Mouse (Mus musculus): ENCODE results near the gene Chrnd. TPM values are rescaled to one million over a fixed set of nuclear protein-coding genes. Genes with fewer than 3 reads are reported as not detected.

Gene Chrnd
- total and polyA plus RNA-seq, 2 experiments from 2014 or later: not detected

DNA sequence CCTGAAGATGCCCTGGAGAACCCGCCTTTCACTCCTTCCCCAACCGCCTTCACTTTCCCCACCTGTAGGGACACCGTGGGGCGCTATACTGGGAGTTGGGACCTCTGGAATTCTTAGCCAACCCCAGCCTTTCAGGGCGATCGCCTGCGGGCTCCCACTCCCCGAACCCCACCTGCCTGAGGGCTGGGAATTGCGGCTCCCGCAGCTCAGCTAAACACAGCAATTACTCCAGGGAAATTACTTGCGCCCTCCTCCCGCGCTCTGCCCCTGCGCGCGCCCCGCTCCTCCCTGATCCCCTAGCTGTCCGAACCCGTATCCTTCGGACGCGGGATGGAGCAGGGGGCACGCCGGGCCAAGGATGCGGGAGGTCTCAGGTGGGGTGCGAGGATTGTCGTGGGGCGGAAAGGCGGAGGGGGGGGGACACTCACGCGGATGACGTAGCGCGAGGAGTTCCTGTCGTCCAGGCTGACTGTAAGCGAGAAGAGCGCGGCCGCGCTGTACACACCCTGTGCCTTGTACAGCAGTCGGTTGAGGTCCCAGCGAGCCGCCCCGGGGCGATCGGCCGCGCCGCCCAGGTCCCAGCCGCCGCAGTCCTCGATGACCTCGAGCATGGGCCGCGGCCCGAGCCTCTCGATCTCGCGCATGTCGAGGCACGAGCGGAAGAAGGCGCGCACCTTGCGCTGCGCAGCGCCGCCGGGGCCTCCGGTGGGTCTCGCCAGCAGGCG, 36.5 kb upstream of the Chrnd start:
- Histone ChIP-seq H3K9ac (replicated peaks; ENCODE audit: low read depth, low read length) (no peak overlapping the region), H3K36me3 (replicated peaks; ENCODE audit: control insufficient read depth, insufficient read depth, low read length) (no peaks in the 10 kb centered on the region), H3K4me1 (ENCODE audit: control insufficient read depth, insufficient read depth) (no peaks in the 10 kb centered on the region), H3K4me3 (ENCODE audit: low read depth, low read length) (peak overlapping the region; percentile 42), H3K9me3 (replicated peaks; ENCODE audit: control insufficient read depth, low read length) (no peaks in the 10 kb centered on the region), H3K4me2 (ENCODE audit: low read depth, low read length) (peak overlapping the region; percentile 55), H3K27me3 (ENCODE audit: control insufficient read depth, insufficient read depth, low read length) (peaks cover 98% of the 10 kb centered on the region), H3K27ac (ENCODE audit: low read depth) (no peak overlapping the region)
- no peak for ATAC-seq (ENCODE audit: insufficient read depth, low read depth)
- 2% methylated on average over 70 of the region's 72 CpGs for WGBS
- DNase-seq (ENCODE audit: low spot score): no peak
- TF ChIP-seq EP300 (IDR thresholded peaks at IDR 0.05; ENCODE audit: low read depth) (no peak), CTCF (IDR thresholded peaks at IDR 0.05; ENCODE audit: low read depth) (no peak)

DNA sequence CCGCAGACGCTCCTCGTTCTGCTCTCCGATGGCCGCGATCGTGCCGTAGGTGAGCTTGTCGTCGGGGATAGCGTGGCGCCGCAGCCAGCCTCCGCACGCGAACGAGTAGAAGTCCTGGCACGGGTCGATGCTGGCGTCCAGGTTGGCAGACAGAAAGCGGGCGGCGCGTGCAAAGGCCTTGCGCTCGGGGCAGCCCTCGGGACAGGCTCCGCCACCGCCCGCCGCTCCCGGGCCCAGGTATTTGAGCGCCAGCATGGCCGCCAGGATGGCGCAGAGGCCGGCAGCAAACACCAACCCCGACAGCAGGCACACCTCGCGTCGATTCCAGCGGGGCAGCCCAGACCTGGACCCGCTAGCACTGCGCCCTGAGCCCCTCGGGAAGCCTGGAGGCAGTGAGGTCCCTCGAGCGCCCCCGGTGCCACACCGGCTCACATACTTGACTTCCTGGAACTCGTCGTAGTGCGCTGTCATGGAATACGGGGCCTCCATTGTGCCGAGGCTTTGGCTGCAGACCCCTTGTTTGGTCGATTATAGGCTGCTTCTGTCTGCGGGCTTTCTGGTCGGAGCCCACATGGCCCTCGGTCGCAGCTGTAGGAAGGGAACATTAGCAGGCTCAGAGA, 35.8 kb upstream of the Chrnd start:
- H3K27me3 ChIP-seq (ENCODE audit: control insufficient read depth, insufficient read depth, low read length): peaks cover 91% of the 10 kb centered on the region
- DNase-seq (ENCODE audit: low spot score) (no peak), ATAC-seq (ENCODE audit: insufficient read depth, low read depth) (no peak)

DNA sequence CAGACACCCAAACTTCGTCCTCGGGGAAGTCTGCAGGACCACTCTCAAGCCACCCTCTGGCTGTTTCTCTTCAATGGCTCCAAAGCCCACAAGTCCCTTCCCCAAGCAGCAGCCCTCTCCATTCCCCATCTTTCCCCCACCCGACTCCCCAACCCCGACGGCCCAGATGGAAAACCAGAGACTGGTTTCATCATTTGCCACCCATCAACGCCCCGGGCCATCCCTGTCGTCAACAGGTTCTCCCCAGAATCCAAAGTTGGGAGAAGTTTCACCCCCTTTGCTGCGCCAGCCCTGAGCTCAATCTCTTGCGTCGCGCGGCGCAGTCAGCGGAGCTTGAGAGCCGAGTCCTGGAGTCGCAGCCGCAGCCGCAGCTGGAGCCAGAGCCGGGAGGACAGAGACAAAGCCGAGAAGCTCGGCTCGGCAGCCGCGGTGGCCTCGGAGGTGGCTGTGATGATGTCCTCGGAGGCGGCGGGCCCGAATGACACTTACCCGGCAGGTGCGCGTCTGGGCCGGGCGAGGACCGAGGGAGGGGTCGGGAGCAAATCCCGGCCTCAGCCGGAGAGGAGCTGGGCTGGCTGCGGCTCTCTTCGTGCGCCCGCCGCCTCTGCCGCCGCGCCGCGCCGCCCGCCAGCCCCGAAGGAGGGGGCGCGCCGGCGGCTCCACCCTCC, 34.7 kb upstream of the Chrnd start:
- Histone ChIP-seq H3K4me2 (ENCODE audit: low read depth, low read length) (peak overlapping the region; percentile 55), H3K27me3 (ENCODE audit: control insufficient read depth, insufficient read depth, low read length) (peaks cover 84% of the 10 kb centered on the region), H3K4me3 (ENCODE audit: low read depth, low read length) (peak overlapping the region; percentile 30), H3K9ac (replicated peaks; ENCODE audit: low read depth, low read length) (no peak overlapping the region), H3K9me3 (replicated peaks; ENCODE audit: control insufficient read depth, low read length) (no peaks in the 10 kb centered on the region), H3K4me1 (ENCODE audit: control insufficient read depth, insufficient read depth) (no peaks in the 10 kb centered on the region), H3K36me3 (replicated peaks; ENCODE audit: control insufficient read depth, insufficient read depth, low read length) (no peaks in the 10 kb centered on the region), H3K27ac (ENCODE audit: low read depth) (no peak overlapping the region)
- ATAC-seq (ENCODE audit: insufficient read depth, low read depth) (no peak), DNase-seq (ENCODE audit: low spot score) (no peak)
- TF ChIP-seq CTCF (IDR thresholded peaks at IDR 0.05; ENCODE audit: low read depth) (no peak), EP300 (IDR thresholded peaks at IDR 0.05; ENCODE audit: low read depth) (no peak)
- 1% methylated on average over 39 of the region's 56 CpGs for WGBS

More for the DNA sequence above, 35.8 kb upstream of the Chrnd start:
- Histone ChIP-seq H3K4me3 (ENCODE audit: low read depth, low read length) (peak overlapping the region; percentile 42), H3K4me1 (ENCODE audit: control insufficient read depth, insufficient read depth) (no peaks in the 10 kb centered on the region), H3K36me3 (replicated peaks; ENCODE audit: control insufficient read depth, insufficient read depth, low read length) (no peaks in the 10 kb centered on the region), H3K9me3 (replicated peaks; ENCODE audit: control insufficient read depth, low read length) (no peaks in the 10 kb centered on the region), H3K27ac (ENCODE audit: low read depth) (no peak overlapping the region), H3K9ac (replicated peaks; ENCODE audit: low read depth, low read length) (no peak overlapping the region), H3K4me2 (ENCODE audit: low read depth, low read length) (peak overlapping the region; percentile 55)
- TF ChIP-seq EP300 (IDR thresholded peaks at IDR 0.05; ENCODE audit: low read depth) (no peak), CTCF (IDR thresholded peaks at IDR 0.05; ENCODE audit: low read depth) (no peak)
- 3% methylated on average over 46 of the region's 58 CpGs for WGBS

DNA sequence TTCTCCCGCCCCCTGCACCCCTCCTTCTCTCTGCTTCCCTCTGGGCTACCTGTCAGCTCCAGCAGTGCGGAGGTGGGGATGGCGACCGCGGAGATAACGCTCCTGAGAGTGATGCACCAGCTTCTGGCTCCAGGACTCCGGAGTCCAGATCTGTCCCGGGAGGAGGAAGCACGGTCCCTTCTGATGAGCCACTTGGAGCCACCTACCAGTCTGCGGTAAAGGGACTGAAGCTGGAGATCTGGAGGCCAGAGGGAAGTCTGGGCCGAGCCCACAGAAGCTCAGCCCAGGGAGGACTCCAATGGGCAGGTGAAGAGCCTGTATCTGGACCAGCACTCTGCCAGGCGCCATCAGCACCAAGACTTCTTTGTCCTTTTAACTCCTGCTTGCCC, 34.2 kb upstream of the Chrnd start, which contains the start of gene Ecel1:
Gene Ecel1 (minus strand): TSS at position 323 of the 389 bp plus-strand sequence.
- ATAC-seq (ENCODE audit: insufficient read depth, low read depth): no peak
- DNase-seq (ENCODE audit: low spot score): no peak
- no peak within 1 kb of the TSS for H3K27ac ChIP-seq (ENCODE audit: low read depth)
- no peak within 1 kb of the TSS for H3K9ac ChIP-seq (replicated peaks; ENCODE audit: low read depth, low read length)
- peak within 1 kb of the TSS; percentile 30 for H3K4me3 ChIP-seq (ENCODE audit: low read depth, low read length)
- TF ChIP-seq CTCF (IDR thresholded peaks at IDR 0.05; ENCODE audit: low read depth) (no peak), EP300 (IDR thresholded peaks at IDR 0.05; ENCODE audit: low read depth) (no peak)
- H3K36me3 ChIP-seq (replicated peaks; ENCODE audit: control insufficient read depth, insufficient read depth, low read length): no peaks in the 10 kb centered on the region
- no peaks in the 10 kb centered on the region for H3K4me1 ChIP-seq (ENCODE audit: control insufficient read depth, insufficient read depth)
- H3K4me2 ChIP-seq (ENCODE audit: low read depth, low read length): peak within 1 kb of the TSS; percentile 55
- 3% methylated on average over 11 of the region's 12 CpGs for WGBS
- H3K27me3 ChIP-seq (ENCODE audit: control insufficient read depth, insufficient read depth, low read length): peaks cover 83% of the 10 kb centered on the region
- no peaks in the 10 kb centered on the region for H3K9me3 ChIP-seq (replicated peaks; ENCODE audit: control insufficient read depth, low read length)

DNA sequence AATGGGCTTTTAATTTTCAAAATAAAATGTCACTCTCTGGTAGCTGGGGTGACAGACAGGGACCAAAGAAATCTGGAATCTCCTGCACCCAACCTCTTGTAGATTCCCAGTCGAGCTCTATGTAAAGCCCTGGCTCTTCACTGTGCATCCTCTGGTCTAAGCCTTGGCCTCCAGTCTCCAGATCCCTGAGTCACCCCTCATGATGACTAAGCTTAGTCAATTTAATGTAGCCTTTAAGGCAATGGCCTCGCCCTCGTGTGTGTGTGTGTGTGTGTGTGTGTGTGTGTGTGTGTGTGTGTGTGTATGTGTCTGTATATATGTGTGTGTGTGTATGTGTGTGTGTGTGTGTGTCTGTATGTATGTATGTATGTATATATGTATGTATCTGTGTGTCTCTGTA, 31.0 kb upstream of the Chrnd start:
- 67% methylated on average over 3 of the region's 3 CpGs for WGBS
- Histone ChIP-seq H3K9me3 (replicated peaks; ENCODE audit: control insufficient read depth, low read length) (no peaks in the 10 kb centered on the region), H3K27me3 (ENCODE audit: control insufficient read depth, insufficient read depth, low read length) (peaks cover 81% of the 10 kb centered on the region), H3K4me1 (ENCODE audit: control insufficient read depth, insufficient read depth) (no peaks in the 10 kb centered on the region), H3K4me3 (ENCODE audit: low read depth, low read length) (no peak overlapping the region), H3K27ac (ENCODE audit: low read depth) (no peak overlapping the region), H3K36me3 (replicated peaks; ENCODE audit: control insufficient read depth, insufficient read depth, low read length) (no peaks in the 10 kb centered on the region), H3K9ac (replicated peaks; ENCODE audit: low read depth, low read length) (no peak overlapping the region), H3K4me2 (ENCODE audit: low read depth, low read length) (no peak overlapping the region)
- no peak for DNase-seq (ENCODE audit: low spot score)
- ATAC-seq (ENCODE audit: insufficient read depth, low read depth): no peak
- no peak for TF ChIP-seq CTCF (IDR thresholded peaks at IDR 0.05; ENCODE audit: low read depth)
- TF ChIP-seq EP300 (IDR thresholded peaks at IDR 0.05; ENCODE audit: low read depth): no peak
